Mouse (Mus musculus): ENCODE measurements around the gene Slc16a1.

The Slc16a1 gene

DNA sequence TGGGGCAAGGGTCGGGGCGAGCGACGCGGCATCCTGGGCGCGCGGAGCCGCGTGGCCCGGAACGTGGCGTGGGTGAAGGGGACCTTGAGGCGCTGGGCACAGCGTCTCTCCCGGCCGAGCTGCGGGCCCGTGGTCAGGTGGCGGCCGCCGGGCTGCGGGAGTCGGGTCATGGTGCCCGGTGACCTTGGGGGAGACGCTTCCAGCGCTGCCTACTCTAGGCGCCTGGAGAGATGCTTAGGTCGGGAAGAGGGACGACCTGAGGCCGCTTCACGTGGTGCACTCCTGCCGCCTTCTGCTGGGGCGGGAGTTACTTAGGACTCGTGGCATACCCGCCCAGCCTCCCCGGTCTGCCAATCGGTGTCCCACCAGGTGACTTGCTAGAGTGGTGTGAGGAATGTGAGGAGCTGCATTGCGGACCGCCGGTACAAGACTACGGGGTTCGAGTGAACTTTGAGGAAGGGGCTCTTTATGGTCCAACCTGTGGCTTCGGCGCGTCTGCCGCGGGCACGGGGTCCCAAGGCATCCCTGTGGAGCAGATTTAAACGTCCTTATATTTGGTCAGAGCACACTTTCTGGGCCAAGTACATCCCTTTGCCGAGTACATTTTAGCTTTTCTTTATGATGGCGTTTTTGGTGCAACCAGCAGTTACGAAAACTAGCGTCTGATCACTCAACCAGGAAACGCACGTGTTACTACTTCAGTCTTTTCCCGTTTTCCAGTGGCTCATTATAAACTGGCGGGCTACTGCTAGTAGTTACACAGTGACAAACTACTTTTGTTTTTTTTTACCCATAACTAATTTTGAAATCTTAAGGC lies 672 bp downstream of the Slc16a1 start:
- in situ Hi-C loops (cut with MboI, MseI), result loop anchor here (25.0 kb wide), 1 partner anchor 1602 kb away; no protein-coding TSS in a partner anchor

DNA sequence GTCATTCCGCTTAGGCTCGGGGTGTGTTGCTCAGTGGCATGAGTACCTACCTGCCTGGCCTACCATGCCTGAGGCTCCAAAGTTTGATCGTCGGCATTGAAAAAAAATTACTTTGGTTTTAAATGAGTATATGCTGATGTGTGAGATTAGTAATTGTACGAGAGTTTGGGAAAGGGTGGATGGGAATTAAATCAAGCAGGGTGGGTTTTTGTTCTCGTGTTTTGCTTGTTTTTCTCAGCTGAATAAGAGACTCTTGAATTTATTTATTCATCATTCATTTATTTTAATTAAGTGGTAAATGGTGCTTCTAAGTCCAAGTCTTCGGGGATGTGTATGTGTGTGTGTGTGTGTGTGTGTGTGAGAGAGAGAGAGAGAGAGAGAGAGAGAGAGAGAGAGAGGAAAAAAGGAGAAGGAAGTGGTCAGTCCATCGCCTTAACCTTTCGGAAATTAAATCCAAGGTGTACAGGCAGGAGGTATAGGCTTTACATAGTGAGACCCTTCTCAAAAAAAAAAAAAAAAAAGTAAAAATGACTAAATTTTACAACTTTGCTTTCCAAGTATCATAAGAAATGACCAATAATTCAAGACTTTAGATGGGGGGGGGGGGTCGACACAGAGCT lies 1.4 kb downstream of the Slc16a1 start:
- in situ Hi-C loops (cut with MboI, MseI), result loop anchor here (25.0 kb wide), 1 partner anchor 1603 kb away; no protein-coding TSS in a partner anchor

DNA sequence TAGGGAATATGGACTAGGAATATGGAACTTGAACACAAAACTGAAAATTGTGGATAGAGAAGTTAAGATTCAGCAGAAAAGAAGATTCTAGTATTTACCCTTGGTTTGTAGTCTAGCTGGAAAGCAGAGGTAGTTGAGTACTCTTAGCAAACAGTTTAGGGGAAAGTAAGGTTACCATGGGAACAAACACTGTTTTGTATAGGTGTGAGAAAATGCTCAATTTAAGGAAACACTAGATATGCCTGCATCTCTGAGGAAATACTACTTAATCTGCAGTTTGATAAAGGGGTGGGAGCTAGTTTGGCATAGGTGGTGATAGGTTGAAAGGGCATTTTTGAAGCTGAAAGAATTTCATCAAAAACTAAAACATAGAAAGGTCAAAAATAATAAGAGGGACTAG lies 2.4 kb downstream of the Slc16a1 start:
- in situ Hi-C loops (cut with MboI, MseI), result loop anchor here (25.0 kb wide), 1 partner anchor 1604 kb away; no protein-coding TSS in a partner anchor

DNA sequence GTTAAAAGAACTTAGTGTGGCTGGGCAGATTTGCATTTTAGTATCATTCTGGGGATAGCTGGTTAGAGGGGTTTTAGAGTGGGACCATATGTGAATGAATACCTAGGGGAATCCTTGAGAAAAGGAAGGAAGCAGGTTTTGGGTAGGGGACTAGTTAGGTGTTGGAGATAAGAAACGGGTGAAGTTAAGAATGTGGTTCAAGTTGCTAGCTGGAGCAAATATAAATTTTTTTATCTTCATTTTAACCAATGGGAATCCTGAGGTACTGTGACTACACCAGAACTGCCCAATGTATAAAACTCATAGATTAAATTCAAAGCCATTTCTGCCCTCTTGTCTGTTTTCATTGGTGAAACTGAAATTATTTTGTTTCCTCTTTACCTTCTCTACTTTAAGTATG lies 2.8 kb downstream of the Slc16a1 start:
- in situ Hi-C loops (cut with MboI, MseI), result loop anchor here (25.0 kb wide), 1 partner anchor 1604 kb away; no protein-coding TSS in a partner anchor

DNA sequence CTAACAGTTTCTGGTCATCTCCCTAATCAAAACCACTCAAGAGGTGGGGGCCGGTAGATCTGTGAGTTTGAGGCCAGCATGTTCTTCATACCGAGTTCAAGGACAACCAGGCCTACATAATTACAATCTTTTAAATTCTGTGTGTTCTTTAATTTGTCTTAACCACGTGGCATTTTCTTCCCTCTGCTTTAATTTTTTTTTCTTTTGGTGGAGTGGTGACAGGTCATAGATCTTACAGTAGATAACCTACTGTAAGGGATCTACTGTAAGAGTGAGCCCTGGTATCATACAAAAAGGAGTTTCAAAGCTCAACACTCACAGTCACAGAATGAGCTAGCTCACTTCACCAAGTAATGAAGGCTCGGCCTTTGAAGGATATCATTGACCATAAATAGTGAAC lies 4.6 kb downstream of the Slc16a1 start:
- in situ Hi-C loops (cut with MboI, MseI), result loop anchor here (25.0 kb wide), 1 partner anchor 1606 kb away; no protein-coding TSS in a partner anchor

DNA sequence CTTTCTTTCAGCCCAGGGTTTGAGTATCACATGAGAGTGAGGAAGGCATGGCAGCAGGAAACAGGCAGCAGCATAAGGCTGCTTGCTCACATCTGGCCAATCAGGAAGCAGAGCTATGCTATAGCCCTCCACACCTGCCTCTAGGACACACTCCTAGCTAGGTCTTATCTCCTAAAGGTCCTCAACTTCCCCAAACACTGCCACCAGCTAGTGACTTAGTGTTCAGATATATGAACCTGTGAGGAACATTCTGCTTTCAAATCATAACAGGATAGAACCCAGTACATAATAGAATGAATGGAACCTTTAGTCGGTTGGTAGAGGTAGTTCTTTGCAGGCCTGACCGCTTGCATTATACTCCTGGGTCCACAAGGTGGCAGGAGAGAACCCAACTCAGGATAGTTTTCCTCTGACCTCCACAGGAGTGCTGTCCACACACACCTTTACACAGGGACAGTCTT lies 5.4 kb downstream of the Slc16a1 start:
- in situ Hi-C loops (cut with MboI, MseI), result loop anchor here (25.0 kb wide), 1 partner anchor 1607 kb away; no protein-coding TSS in a partner anchor

DNA sequence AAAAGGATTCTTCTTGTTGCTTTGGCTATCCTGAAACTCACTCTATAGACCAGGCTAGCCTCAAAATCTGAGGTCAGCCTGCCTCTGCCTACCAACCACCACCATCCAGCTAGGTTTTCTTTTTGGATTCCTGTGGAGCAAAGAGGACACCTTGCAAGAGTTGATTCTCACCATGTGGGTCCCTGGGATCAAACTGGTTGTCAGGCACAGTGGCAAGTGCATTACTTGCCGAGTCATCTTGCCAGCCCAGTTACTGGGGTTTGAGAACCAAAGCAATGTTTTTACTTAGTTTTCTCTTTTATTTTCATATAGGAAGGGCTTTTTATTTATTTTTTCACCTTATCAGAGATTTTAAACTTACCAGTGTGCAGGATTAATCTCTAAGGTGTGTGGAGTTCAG lies 5.9 kb downstream of the Slc16a1 start:
- in situ Hi-C loops (cut with MboI, MseI), result loop anchor here (25.0 kb wide), 1 partner anchor 1607 kb away; no protein-coding TSS in a partner anchor

DNA sequence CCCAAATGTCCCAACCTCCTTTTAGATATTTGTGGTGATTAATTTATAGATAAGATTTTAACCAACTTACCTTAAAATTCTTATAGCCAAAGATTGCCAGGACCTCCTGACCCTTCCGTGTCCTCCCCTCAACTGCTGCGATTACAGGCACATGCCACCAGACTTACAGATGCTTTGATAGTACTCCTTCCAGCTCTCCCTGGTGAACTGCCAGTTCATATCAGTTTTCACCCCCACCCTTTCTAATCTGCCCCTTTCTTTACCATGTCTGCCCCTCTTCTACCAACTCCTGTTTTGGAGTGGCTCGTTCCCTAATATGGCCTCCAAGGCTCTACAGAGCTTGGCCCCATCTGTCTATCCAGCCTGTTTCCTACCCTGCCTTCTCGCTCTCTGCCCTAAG lies 15.8 kb downstream of the Slc16a1 start:
- in situ Hi-C loops (cut with MboI, MseI), result no loop called here

GRCm38 (mm10) chr3:104654921-104655320 lies 16.5 kb downstream of the Slc16a1 start:
- in situ Hi-C loops (cut with MboI, MseI), result no loop called here

GRCm38 (mm10) chr3:104658706-104659105 lies 20.2 kb downstream of the Slc16a1 start:
- in situ Hi-C loops (cut with MboI, MseI), result no loop called here

- in situ Hi-C loops (cut with MboI, MseI), result no loop called here
Observed at GRCm38 (mm10) chr3:104659758-104660157, 21.3 kb downstream of the Slc16a1 start.

- in situ Hi-C loops (cut with MboI, MseI), result no loop called here
Observed at GRCm38 (mm10) chr3:104660522-104660921, 22.1 kb downstream of the Slc16a1 start.

- in situ Hi-C loops (cut with MboI, MseI), result no loop called here
Observed at GRCm38 (mm10) chr3:104662007-104662406, 23.5 kb downstream of the Slc16a1 start.

- in situ Hi-C loops (cut with MboI, MseI), result no loop called here
Observed at GRCm38 (mm10) chr3:104662926-104663325, 24.5 kb downstream of the Slc16a1 start.

GRCm38 (mm10) chr3:104666950-104667349 lies 28.5 kb downstream of the Slc16a1 start:
- in situ Hi-C loops (cut with MboI, MseI), result no loop called here

- in situ Hi-C loops (cut with MboI, MseI), result no loop called here
Observed at GRCm38 (mm10) chr3:104667451-104667850, 29.0 kb downstream of the Slc16a1 start.

- in situ Hi-C loops (cut with MboI, MseI), result no loop called here
Observed at GRCm38 (mm10) chr3:104668989-104669388, 30.5 kb downstream of the Slc16a1 start.

DNA sequence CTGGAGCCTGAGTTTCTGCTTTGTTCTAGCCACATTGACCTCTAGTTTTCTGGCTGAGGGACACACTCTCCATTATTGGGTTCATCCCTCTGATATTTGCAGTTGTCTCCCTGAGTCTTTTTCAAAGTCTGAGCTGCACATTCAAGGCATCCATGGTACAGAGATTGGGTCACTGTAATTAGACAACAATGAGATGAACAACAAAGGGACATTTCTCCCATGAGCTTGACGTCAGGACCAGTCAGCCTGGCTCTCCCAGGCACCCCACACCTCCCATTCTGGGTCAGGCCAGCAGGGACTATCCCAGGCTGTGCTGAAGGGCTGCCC lies 31.4 kb downstream of the Slc16a1 start:
- in situ Hi-C loops (cut with MboI, MseI), result loop anchor here (5.0 kb wide), 1 partner anchor 148 kb away; no protein-coding TSS in a partner anchor

DNA sequence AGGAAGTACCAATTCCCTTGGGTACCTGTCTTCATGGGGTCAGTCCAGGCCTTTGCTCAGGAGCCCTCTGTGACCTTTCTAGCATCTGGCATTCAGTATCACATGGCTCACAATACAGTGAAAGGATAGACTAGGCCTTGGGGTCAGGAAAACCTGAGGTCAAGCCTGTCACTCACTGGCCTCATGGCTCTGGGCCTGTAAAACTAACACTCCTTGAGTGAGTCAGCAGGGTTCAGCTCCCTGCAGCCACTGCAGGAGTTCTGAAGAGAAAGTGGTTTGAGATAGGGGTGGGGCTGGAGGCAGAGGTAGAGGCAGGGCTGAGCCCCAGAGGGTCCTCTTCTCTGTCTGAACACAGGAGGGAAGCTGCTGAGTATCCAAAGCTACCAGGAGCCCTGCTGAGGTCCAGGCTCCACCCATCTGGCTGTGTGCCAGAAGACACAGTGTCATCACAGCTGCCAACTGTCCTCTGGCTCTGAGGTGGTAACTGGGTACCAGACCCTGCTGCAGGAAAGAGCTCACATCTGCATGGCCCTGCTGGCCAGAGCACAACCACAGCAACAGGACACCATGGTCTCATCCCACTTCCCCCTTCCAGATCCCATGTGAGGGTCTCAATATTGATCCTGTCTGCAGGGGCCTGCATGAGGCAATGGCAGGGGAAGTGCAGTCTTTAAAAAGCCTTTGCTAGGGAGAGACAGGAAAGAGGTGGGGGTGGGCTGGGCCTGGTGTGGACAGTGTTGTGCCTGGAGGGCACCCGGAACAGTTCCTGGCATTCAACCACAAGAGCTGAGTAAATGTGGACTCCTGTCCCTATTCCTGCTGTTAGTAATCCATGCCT lies 31.9 kb downstream of the Slc16a1 start:
- in situ Hi-C loops (cut with MboI, MseI), result loop anchor here (5.0 kb wide), 1 partner anchor 148 kb away; no protein-coding TSS in a partner anchor

GRCm38 (mm10) chr3:104671543-104671942 lies 33.1 kb downstream of the Slc16a1 start:
- in situ Hi-C loops (cut with MboI, MseI), result loop anchor here (5.0 kb wide), 1 partner anchor 149 kb away; no protein-coding TSS in a partner anchor

DNA sequence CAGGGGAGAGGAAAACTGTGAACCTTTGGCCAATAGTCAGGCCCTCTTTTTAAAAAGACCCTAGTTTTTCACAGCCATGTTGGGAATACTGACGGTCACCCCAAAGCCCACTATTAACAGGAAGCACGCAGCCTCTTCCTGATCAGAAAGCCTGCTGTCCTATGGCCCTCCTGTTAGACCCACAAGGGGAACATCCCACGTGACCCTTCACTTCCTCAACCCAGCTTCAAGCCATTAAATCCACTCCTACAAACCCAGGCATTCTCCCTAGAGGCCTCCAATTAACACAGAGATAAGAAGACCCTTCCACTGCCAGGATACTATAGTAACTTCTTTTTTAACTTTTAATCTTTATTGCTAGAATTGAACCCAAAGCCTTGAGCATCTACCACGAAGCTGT lies 33.6 kb downstream of the Slc16a1 start:
- in situ Hi-C loops (cut with MboI, MseI), result loop anchor here (5.0 kb wide), 1 partner anchor 150 kb away; no protein-coding TSS in a partner anchor

Measured in regulatory T cell (primary cell).